Mouse (Mus musculus) layer of hippocampus, adult 9-11 months (tissue): ENCODE measurements around the gene Hes3.

Experiments used
- DNase-seq: peaks from one replicate; pipeline ENCODE4 v3.0.0; 2022

Hes3 gene

DNA sequence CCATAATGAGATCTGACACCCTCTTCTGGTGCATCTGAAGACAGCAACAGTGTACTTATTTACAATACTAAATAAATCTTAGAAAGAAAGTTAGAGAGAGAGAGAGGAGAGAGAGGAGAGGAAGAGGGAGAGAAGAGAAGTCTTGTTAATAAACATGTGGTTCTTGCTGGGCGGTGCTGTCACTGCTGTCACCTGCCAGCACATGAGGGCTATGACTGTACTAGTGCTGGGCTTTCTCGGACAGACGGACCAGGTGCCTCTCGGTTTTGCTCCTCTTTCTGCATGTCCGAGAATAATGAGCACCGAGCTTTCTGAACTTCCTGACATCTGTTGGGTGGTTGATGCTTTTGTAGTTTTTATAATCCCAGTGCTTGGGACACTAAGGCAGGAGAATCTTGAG lies 40.8 kb downstream of the Hes3 start:
- DNase-seq, result no peak

DNA sequence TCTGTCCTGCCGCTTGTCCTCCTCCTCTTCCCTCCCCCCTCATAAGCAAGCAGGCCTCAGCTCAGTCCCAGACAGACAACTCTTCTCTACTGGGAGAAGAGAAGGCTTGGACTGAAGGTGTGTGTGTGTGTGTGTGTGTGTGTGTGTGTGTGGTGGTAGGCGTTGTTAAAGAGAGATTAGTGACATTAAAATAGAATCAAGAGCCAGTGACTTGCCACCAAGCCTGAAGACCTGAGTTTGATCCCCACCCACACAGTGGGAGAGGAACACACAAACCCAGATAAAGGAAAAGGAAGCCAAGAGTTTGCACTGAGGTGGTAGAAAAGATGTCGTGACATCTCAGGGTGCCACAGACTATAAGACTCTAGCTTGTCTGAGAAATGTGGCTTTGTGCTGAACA lies 44.3 kb downstream of the Hes3 start:
- no peak for DNase-seq

DNA sequence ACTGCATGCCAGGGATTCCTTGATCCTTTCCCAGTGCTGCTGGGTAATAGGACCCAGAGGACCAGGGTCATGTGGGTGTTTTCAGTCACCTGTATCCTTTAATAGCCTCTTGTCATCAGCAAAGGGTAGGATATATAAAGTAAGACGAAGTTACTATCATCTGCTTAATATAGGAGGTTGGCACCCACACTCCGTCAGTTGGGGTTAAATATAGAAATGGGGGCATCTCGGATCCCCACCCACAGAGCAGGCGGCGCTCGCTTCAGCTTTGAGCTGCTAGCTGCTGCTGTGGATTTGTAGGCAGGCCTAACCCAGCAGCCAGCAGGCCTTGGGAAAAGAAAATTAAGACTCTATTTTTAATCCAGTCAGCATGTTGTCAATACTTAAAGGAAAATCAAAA lies 45.5 kb downstream of the Hes3 start:
- DNase-seq, result peak; percentile 87

DNA sequence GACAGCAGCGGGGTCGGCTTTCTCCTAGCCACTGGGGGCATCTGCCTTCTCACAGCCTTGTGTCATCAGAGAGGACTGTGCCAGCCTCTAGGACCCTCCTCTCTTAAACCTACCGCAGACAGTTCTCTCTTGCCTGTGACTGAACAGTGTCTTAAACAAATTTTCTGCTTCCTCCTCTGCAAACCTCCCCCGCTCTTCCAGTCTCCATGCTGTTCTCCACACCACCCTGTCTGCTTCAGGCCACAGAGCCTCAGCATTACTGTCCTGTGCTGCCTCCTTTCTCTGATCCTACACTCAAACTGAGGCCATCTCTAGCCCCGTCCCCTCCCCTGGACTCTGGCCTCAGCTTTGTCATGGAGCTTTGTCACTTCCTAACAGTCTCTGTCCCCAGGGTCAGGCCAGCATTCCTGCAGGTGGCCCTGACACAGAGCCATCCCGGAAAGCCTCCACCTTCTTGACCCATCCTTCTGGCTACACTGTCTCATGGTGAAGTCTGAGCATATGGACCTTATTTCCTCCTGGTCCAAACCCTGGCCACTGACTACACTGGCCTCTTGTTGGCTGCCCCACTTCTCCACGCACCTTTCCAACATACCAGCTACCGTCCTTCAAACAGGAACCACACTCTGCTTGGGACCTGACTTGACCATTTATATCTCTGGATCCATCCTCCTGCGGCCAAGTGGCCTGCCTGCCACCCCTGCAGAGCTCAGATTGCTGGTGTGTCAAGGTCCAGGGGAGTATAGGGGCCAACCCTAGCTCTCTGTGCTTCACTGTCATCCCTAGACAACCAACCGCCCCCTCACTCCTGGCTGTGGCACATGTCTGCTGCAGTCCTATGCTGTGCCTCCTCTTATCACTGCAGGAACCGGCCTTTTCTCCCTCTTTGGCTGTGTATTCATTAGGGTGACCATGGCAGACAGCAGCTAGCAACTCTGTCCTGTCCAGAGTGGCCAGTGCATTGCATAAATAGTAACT lies 46.6 kb downstream of the Hes3 start:
- DNase-seq, result no peak

DNA sequence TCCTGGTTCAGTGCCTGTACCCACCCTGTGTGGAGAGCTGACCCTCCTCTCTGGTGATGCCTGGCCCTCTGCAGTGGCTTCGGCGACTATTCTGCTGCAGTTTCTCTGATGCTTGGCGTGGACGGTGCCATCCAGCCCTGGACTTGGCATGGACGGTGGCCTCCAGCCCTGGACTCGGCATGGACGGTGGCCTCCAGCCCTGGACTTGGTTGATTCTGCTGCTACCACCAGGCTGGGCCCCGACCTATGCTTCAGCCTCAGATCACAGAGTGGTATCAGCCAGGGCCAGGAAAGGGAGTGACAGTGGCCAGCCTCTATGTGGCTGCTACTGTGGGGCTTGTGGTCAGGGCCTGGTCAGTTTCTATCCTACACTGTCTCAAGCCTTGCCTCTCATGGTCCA lies 47.5 kb downstream of the Hes3 start:
- DNase-seq, result no peak

DNA sequence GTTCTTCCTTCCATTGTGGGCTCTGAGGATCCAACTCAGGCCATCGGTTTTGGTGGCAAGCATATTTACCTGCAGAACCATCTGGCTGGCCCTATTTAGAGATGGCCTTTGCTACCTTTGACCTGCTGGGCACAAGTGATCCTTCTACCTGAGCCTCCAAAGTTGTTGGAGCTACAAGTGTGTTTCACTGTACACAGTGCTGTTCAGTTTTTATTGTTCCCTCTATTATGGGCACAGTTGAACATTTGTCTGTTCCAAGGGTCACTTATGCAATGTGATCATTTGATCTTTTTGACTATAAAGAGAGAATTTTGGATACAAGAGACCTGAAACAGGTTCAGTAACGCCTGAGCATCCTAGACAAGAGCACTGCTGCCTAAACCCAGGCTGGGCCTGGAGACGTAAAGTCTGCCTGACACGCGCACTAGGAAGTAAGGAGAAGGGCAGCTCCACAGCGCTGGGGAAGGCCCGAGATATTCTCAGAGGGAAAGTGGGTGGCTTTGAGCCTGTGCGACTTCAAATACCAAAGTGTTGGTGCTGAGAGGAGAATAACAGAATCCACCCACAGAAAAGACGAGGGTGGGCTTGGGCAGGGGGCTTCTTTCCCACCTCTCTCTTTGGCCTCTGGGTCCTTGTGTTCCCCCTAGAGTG lies 48.1 kb downstream of the Hes3 start:
- DNase-seq, result no peak

DNA sequence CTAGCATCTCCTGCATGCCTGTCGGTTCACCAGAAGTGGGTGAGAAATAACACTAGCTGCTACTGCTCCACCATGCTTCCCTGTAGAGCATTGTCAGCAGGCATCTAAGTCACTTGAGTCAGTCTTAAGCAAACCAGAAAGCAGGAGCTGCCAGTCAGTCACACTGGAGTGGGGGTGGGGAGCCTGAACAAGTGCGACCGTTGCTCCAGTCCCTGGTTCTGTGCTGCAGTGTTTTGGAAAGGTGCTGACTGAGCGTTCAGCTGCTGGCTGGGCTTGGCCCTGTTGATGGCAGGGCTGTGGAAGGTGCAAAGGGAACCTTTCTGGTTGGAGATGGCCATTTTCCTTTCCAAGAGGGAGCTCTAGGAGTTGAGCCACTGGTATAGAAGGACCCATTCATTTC lies 51.5 kb downstream of the Hes3 start:
- no peak for DNase-seq
